Mouse (Mus musculus): Measurements from ENCODE around the gene Prss53. TPM values are rescaled to one million over a fixed set of nuclear protein-coding genes. Genes with fewer than 3 reads are reported as not detected.
A peak's percentile ranks its signal among the peaks of the same experiment; 100 is the strongest.

The Prss53 gene
- total and polyA plus RNA-seq, 2 experiments from 2014 or later = 0.69 to 0.81 TPM

GRCm38 (mm10) chr7:127876041-127876466, 14.7 kb downstream of the Prss53 start, which contains the start of gene Zfp646:
TSS of gene Zfp646 (plus strand) at chr7:127876221.
- Histone ChIP-seq H3K27me3 (ENCODE audit: insufficient read depth, low read length) (no peaks in the 10 kb centered on the region), H3K4me2 (ENCODE audit: low read depth) (peak within 1 kb of the TSS; percentile 66), H3K9me3 (ENCODE audit: low read length) (no peaks in the 10 kb centered on the region), H3K36me3 (ENCODE audit: insufficient read depth) (peaks cover 28% of the 10 kb centered on the region), H3K4me1 (ENCODE audit: insufficient read depth) (peaks cover 12% of the 10 kb centered on the region), H3K27ac (ENCODE audit: low read depth, low read length) (peak within 1 kb of the TSS; percentile 99), H3K4me3 (ENCODE audit: low read depth, low read length) (peak within 1 kb of the TSS; percentile 98), H3K9ac (peak within 1 kb of the TSS; percentile 97)
- WGBS = 4% methylated on average over 40 of the region's 41 CpGs
- no peak for TF ChIP-seq CTCF (IDR thresholded peaks at IDR 0.05; ENCODE audit: low read depth)
- DNase-seq = peak; percentile 93
- ATAC-seq = peak; percentile 89

- peak overlapping the region; percentile 99 for H3K27ac ChIP-seq (ENCODE audit: low read depth, low read length)
- H3K4me1 ChIP-seq (ENCODE audit: insufficient read depth) = peaks cover 12% of the 10 kb centered on the region
- peak overlapping the region; percentile 98 for H3K4me3 ChIP-seq (ENCODE audit: low read depth, low read length)
- ATAC-seq (peak; percentile 94), DNase-seq (peak; percentile 97)
- 5% methylated on average over 40 of the region's 43 CpGs for WGBS
- TF ChIP-seq CTCF (IDR thresholded peaks at IDR 0.05; ENCODE audit: low read depth) = no peak
- peak overlapping the region; percentile 97 for H3K9ac ChIP-seq
- no peaks in the 10 kb centered on the region for H3K27me3 ChIP-seq (ENCODE audit: insufficient read depth, low read length)
- peaks cover 25% of the 10 kb centered on the region for H3K36me3 ChIP-seq (ENCODE audit: insufficient read depth)
- H3K4me2 ChIP-seq (ENCODE audit: low read depth) = peak overlapping the region; percentile 66
- H3K9me3 ChIP-seq (ENCODE audit: low read length) = no peaks in the 10 kb centered on the region
Observed at GRCm38 (mm10) chr7:127875627-127876001, 15.2 kb downstream of the Prss53 start.

GRCm38 (mm10) chr7:127874812-127875626, 15.8 kb downstream of the Prss53 start:
- Histone ChIP-seq H3K9ac (peak overlapping the region; percentile 97), H3K36me3 (ENCODE audit: insufficient read depth) (peaks cover 21% of the 10 kb centered on the region), H3K4me2 (ENCODE audit: low read depth) (peak overlapping the region; percentile 66), H3K4me1 (ENCODE audit: insufficient read depth) (peaks cover 12% of the 10 kb centered on the region), H3K9me3 (ENCODE audit: low read length) (no peaks in the 10 kb centered on the region), H3K4me3 (ENCODE audit: low read depth, low read length) (peak overlapping the region; percentile 98), H3K27ac (ENCODE audit: low read depth, low read length) (peak overlapping the region; percentile 99), H3K27me3 (ENCODE audit: insufficient read depth, low read length) (no peaks in the 10 kb centered on the region)
- whole genome bisulfite sequencing = 5% methylated on average over 20 of the region's 20 CpGs
- ATAC-seq = peak; percentile 21
- DNase-seq = no peak
- no peak for TF ChIP-seq CTCF (IDR thresholded peaks at IDR 0.05; ENCODE audit: low read depth)

GRCm38 (mm10) chr7:127870136-127870821, 20.5 kb downstream of the Prss53 start:
- Histone ChIP-seq H3K4me2 (ENCODE audit: low read depth) (no peak overlapping the region), H3K4me1 (ENCODE audit: insufficient read depth) (peaks cover 12% of the 10 kb centered on the region), H3K9ac (no peak overlapping the region), H3K36me3 (ENCODE audit: insufficient read depth) (peaks cover 31% of the 10 kb centered on the region), H3K4me3 (ENCODE audit: low read depth, low read length) (no peak overlapping the region), H3K9me3 (ENCODE audit: low read length) (no peaks in the 10 kb centered on the region), H3K27ac (ENCODE audit: low read depth, low read length) (no peak overlapping the region), H3K27me3 (ENCODE audit: insufficient read depth, low read length) (no peaks in the 10 kb centered on the region)
- TF ChIP-seq CTCF (IDR thresholded peaks at IDR 0.05; ENCODE audit: low read depth) = peak; percentile 50
- DNase-seq (no peak), ATAC-seq (no peak)
- WGBS = 82% methylated on average over 5 of the region's 5 CpGs

- peak; percentile 25; the same call in 1 of the 2 replicates for ATAC-seq
- Histone ChIP-seq H3K4me3 (ENCODE audit: low read depth, low read length) (no peak overlapping the region), H3K4me2 (ENCODE audit: low read depth) (no peak overlapping the region), H3K9ac (no peak overlapping the region), H3K4me1 (ENCODE audit: insufficient read depth) (peaks cover 8% of the 10 kb centered on the region), H3K9me3 (ENCODE audit: low read length) (no peaks in the 10 kb centered on the region), H3K27ac (ENCODE audit: low read depth, low read length) (0 out of 2 replicates have a peak overlapping the region, but pooled peaks have one; percentile 10), H3K36me3 (ENCODE audit: insufficient read depth) (peaks cover 37% of the 10 kb centered on the region), H3K27me3 (ENCODE audit: insufficient read depth, low read length) (no peaks in the 10 kb centered on the region)
- peak; percentile 10 for DNase-seq
- no peak for TF ChIP-seq CTCF (IDR thresholded peaks at IDR 0.05; ENCODE audit: low read depth)
- 61% methylated on average over 3 of the region's 3 CpGs for WGBS
Observed at GRCm38 (mm10) chr7:127869149-127869810, 21.5 kb downstream of the Prss53 start.

- no peak overlapping the region for H3K9ac ChIP-seq
- no peak for DNase-seq
- H3K9me3 ChIP-seq (ENCODE audit: low read length) = no peaks in the 10 kb centered on the region
- no peak overlapping the region for H3K4me2 ChIP-seq (ENCODE audit: low read depth)
- TF ChIP-seq CTCF (IDR thresholded peaks at IDR 0.05; ENCODE audit: low read depth) = no peak
- H3K4me1 ChIP-seq (ENCODE audit: insufficient read depth) = no peaks in the 10 kb centered on the region
- H3K4me3 ChIP-seq (ENCODE audit: low read depth, low read length) = no peak overlapping the region
- no peaks in the 10 kb centered on the region for H3K27me3 ChIP-seq (ENCODE audit: insufficient read depth, low read length)
- no peak overlapping the region for H3K27ac ChIP-seq (ENCODE audit: low read depth, low read length)
- no peak for ATAC-seq
- WGBS = 96% methylated on average over 18 of the region's 18 CpGs
- peaks cover 38% of the 10 kb centered on the region for H3K36me3 ChIP-seq (ENCODE audit: insufficient read depth)
Observed at GRCm38 (mm10) chr7:127867641-127868040, 23.1 kb downstream of the Prss53 start.

Measured in forebrain, postnatal 0 days (tissue).